Mouse (Mus musculus): Measurements from ENCODE around the gene Rasgrp2. TPM values are rescaled to one million over a fixed set of nuclear protein-coding genes. Genes with fewer than 3 reads are reported as not detected.

Rasgrp2 gene
- polyA plus RNA-seq, 1 experiment: 8.4 TPM

- Histone ChIP-seq H3K27ac (ENCODE audit: control insufficient read depth, insufficient read depth, low read depth, low read length) (no peak overlapping the region), H3K27me3 (ENCODE audit: control insufficient read depth, insufficient read depth, low read length) (no peaks in the 10 kb centered on the region), H3K36me3 (ENCODE audit: control insufficient read depth, insufficient read depth, low read length) (no peaks in the 10 kb centered on the region), H3K4me1 (ENCODE audit: control insufficient read depth, insufficient read depth, low read length) (peaks cover 15% of the 10 kb centered on the region), H3K4me3 (ENCODE audit: control insufficient read depth, low read depth, low read length) (no peak overlapping the region)
- no peak for TF ChIP-seq POLR2A (IDR thresholded peaks at IDR 0.05; ENCODE audit: control insufficient read depth, low read depth, low read length)
- no peak for TF ChIP-seq CTCF (IDR thresholded peaks at IDR 0.05; ENCODE audit: control insufficient read depth, insufficient read depth, insufficient replicate concordance, low read depth, low read length)
These were observed 26.5 kb downstream of the Rasgrp2 start for GRCm38 (mm10) chr19:6425595-6425994.

- Histone ChIP-seq H3K27ac (ENCODE audit: control insufficient read depth, insufficient read depth, low read depth, low read length) (no peak overlapping the region), H3K36me3 (ENCODE audit: control insufficient read depth, insufficient read depth, low read length) (no peaks in the 10 kb centered on the region), H3K4me1 (ENCODE audit: control insufficient read depth, insufficient read depth, low read length) (peaks cover 15% of the 10 kb centered on the region), H3K4me3 (ENCODE audit: control insufficient read depth, low read depth, low read length) (no peak overlapping the region), H3K27me3 (ENCODE audit: control insufficient read depth, insufficient read depth, low read length) (no peaks in the 10 kb centered on the region)
- TF ChIP-seq CTCF (IDR thresholded peaks at IDR 0.05; ENCODE audit: control insufficient read depth, insufficient read depth, insufficient replicate concordance, low read depth, low read length) (no peak), POLR2A (IDR thresholded peaks at IDR 0.05; ENCODE audit: control insufficient read depth, low read depth, low read length) (no peak)
These were observed 27.8 kb downstream of the Rasgrp2 start for GRCm38 (mm10) chr19:6426703-6427500.

GRCm38 (mm10) chr19:6427653-6428434, 28.7 kb downstream of the Rasgrp2 start:
- Histone ChIP-seq H3K36me3 (ENCODE audit: control insufficient read depth, insufficient read depth, low read length) (no peaks in the 10 kb centered on the region), H3K27me3 (ENCODE audit: control insufficient read depth, insufficient read depth, low read length) (no peaks in the 10 kb centered on the region), H3K27ac (ENCODE audit: control insufficient read depth, insufficient read depth, low read depth, low read length) (no peak overlapping the region), H3K4me1 (ENCODE audit: control insufficient read depth, insufficient read depth, low read length) (peaks cover 15% of the 10 kb centered on the region), H3K4me3 (ENCODE audit: control insufficient read depth, low read depth, low read length) (peak overlapping the region; percentile 73)
- TF ChIP-seq POLR2A (IDR thresholded peaks at IDR 0.05; ENCODE audit: control insufficient read depth, low read depth, low read length) (no peak), CTCF (IDR thresholded peaks at IDR 0.05; ENCODE audit: control insufficient read depth, insufficient read depth, insufficient replicate concordance, low read depth, low read length) (no peak)

- Histone ChIP-seq H3K27ac (ENCODE audit: control insufficient read depth, insufficient read depth, low read depth, low read length) (no peak overlapping the region), H3K4me3 (ENCODE audit: control insufficient read depth, low read depth, low read length) (peak overlapping the region; percentile 73), H3K36me3 (ENCODE audit: control insufficient read depth, insufficient read depth, low read length) (no peaks in the 10 kb centered on the region), H3K27me3 (ENCODE audit: control insufficient read depth, insufficient read depth, low read length) (no peaks in the 10 kb centered on the region), H3K4me1 (ENCODE audit: control insufficient read depth, insufficient read depth, low read length) (peaks cover 15% of the 10 kb centered on the region)
- TF ChIP-seq CTCF (IDR thresholded peaks at IDR 0.05; ENCODE audit: control insufficient read depth, insufficient read depth, insufficient replicate concordance, low read depth, low read length): no peak
- TF ChIP-seq POLR2A (IDR thresholded peaks at IDR 0.05; ENCODE audit: control insufficient read depth, low read depth, low read length): no peak
These were observed 29.5 kb downstream of the Rasgrp2 start for GRCm38 (mm10) chr19:6428501-6429200.

GRCm38 (mm10) chr19:6443016-6443415, 43.9 kb downstream of the Rasgrp2 start:
- no peak overlapping the region for H3K4me3 ChIP-seq (ENCODE audit: control insufficient read depth, low read depth, low read length)

GRCm38 (mm10) chr19:6445761-6446423, 46.8 kb downstream of the Rasgrp2 start:
- no peaks in the 10 kb centered on the region for H3K27me3 ChIP-seq (ENCODE audit: control insufficient read depth, insufficient read depth, low read length)
- H3K4me3 ChIP-seq (ENCODE audit: control insufficient read depth, low read depth, low read length): no peak overlapping the region
- H3K36me3 ChIP-seq (ENCODE audit: control insufficient read depth, insufficient read depth, low read length): no peaks in the 10 kb centered on the region
- TF ChIP-seq POLR2A (IDR thresholded peaks at IDR 0.05; ENCODE audit: control insufficient read depth, low read depth, low read length): 0 out of 2 replicates have a peak, but pooled peaks have one; percentile 9
- TF ChIP-seq CTCF (IDR thresholded peaks at IDR 0.05; ENCODE audit: control insufficient read depth, insufficient read depth, insufficient replicate concordance, low read depth, low read length): no peak
- H3K27ac ChIP-seq (ENCODE audit: control insufficient read depth, insufficient read depth, low read depth, low read length): no peak overlapping the region
- 0 out of 2 replicates have a peak, but pooled peaks cover 2% of the 10 kb centered on the region for H3K4me1 ChIP-seq (ENCODE audit: control insufficient read depth, insufficient read depth, low read length)

More at GRCm38 (mm10) chr19:6443016-6443415, 43.9 kb downstream of the Rasgrp2 start:
- Histone ChIP-seq H3K27me3 (ENCODE audit: control insufficient read depth, insufficient read depth, low read length) (no peaks in the 10 kb centered on the region), H3K4me1 (ENCODE audit: control insufficient read depth, insufficient read depth, low read length) (0 out of 2 replicates have a peak, but pooled peaks cover 2% of the 10 kb centered on the region), H3K27ac (ENCODE audit: control insufficient read depth, insufficient read depth, low read depth, low read length) (no peak overlapping the region), H3K36me3 (ENCODE audit: control insufficient read depth, insufficient read depth, low read length) (no peaks in the 10 kb centered on the region)
- no peak for TF ChIP-seq CTCF (IDR thresholded peaks at IDR 0.05; ENCODE audit: control insufficient read depth, insufficient read depth, insufficient replicate concordance, low read depth, low read length)
- no peak for TF ChIP-seq POLR2A (IDR thresholded peaks at IDR 0.05; ENCODE audit: control insufficient read depth, low read depth, low read length)
